Mouse (Mus musculus): ENCODE data around the gene Spag8. TPM values are rescaled to one million over a fixed set of nuclear protein-coding genes. Genes with fewer than 3 reads are reported as not detected.

Gene Spag8
- polyA plus RNA-seq, 1 experiment from 2014 or later, result 0.74 TPM

DNA sequence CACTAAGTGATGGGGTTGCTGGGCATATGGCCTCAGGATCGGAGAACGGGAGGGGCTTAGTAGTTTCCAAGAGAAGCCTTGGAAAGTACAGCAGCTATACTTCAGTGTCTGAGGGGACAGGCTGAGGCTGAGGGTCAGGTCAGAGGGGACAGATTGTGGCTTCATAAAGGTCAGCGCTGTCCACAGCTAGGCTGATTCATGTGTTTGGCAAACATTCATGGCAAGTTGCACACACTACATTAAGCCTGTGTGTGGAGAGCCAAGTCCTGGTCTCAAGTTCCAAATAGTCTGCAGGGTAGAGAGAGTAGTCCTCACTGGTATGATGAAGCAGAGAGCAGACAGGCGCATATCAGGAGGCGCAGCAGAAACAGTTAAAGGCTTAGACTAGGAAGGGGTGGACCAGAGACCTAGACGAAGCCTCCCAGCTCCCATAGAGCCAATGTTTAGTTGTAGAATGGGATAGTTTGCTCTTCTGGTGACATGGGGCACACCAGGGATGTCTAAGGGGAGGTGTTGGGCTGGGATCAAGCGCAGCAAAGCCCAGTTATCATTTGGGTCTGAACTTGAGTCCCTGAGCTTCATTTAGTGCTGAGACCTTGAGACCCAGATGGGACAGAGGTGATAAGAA is 26.1 kb upstream of the Spag8 start:
- DNase-seq (ENCODE audit: low spot score), result no peak
- H3K9ac ChIP-seq (ENCODE audit: low read length), result no peak overlapping the region
- WGBS, result 87% methylated on average over 7 of the region's 7 CpGs
- H3K4me2 ChIP-seq (ENCODE audit: low read length), result no peak overlapping the region
- ATAC-seq (replicated peaks; ENCODE audit: low FRiP score, low TSS enrichment, low read depth), result no peak
- no peaks in the 10 kb centered on the region for H3K27me3 ChIP-seq (replicated peaks; ENCODE audit: control insufficient read depth, insufficient read depth, low read length)
- H3K9me3 ChIP-seq (ENCODE audit: control insufficient read depth, low read length), result no peaks in the 10 kb centered on the region
- 0 out of 2 replicates have a peak, but pooled peaks cover 6% of the 10 kb centered on the region for H3K36me3 ChIP-seq (ENCODE audit: control insufficient read depth, insufficient read depth, low read length)
- H3K4me1 ChIP-seq (replicated peaks; ENCODE audit: control insufficient read depth, insufficient read depth, low read length), result no peaks in the 10 kb centered on the region
- H3K4me3 ChIP-seq (ENCODE audit: low read depth, low read length), result no peak overlapping the region
- no peak overlapping the region for H3K27ac ChIP-seq (ENCODE audit: low read depth)

DNA sequence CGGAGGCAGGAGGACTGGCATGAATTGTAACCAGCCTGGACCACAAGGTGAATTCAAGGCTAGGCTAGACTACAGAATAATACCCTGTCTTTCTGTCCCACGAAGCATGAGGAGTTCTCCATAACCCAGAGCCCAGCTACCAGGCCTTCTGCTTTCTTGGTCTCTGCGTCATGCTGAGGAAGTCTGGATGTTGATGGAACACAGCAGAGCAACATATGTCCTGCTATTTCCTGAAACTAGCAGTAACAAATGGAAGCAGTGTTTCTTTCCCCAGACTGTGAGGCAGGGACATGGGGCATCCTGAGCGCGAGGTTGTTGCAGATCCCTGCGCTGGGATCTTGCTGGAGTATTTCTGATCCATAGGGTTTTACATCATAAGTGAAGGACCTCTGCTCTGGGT is 25.1 kb upstream of the Spag8 start:
- DNase-seq (ENCODE audit: low spot score) (no peak), ATAC-seq (replicated peaks; ENCODE audit: low FRiP score, low TSS enrichment, low read depth) (no peak)
- Histone ChIP-seq H3K4me1 (replicated peaks; ENCODE audit: control insufficient read depth, insufficient read depth, low read length) (no peaks in the 10 kb centered on the region), H3K27ac (ENCODE audit: low read depth) (no peak overlapping the region), H3K9ac (ENCODE audit: low read length) (no peak overlapping the region), H3K9me3 (ENCODE audit: control insufficient read depth, low read length) (no peaks in the 10 kb centered on the region), H3K4me2 (ENCODE audit: low read length) (no peak overlapping the region), H3K27me3 (replicated peaks; ENCODE audit: control insufficient read depth, insufficient read depth, low read length) (no peaks in the 10 kb centered on the region), H3K4me3 (ENCODE audit: low read depth, low read length) (no peak overlapping the region), H3K36me3 (ENCODE audit: control insufficient read depth, insufficient read depth, low read length) (0 out of 2 replicates have a peak, but pooled peaks cover 6% of the 10 kb centered on the region)
- WGBS, result 87% methylated on average over 6 of the region's 6 CpGs

DNA sequence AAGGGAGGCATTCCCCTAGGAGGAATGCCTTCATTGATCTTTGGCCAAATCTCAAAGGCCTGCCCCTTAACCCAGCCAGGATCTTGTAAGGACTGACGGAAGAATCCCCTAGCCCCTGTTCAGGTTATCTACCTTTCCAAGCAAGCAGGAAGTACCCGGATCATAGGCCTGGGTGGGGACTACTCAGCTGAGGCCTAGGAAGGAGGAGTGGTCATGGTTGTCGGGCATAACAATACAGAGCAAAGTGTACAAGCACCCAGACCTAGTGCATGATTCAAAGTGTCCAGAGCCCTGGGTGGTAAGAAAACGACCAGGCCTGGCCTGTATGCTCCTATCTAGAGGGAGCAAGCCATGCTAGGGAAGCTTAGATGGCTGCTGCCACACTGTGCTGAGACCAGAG is 22.2 kb upstream of the Spag8 start:
- Histone ChIP-seq H3K27me3 (replicated peaks; ENCODE audit: control insufficient read depth, insufficient read depth, low read length) (no peaks in the 10 kb centered on the region), H3K9ac (ENCODE audit: low read length) (no peak overlapping the region), H3K4me3 (ENCODE audit: low read depth, low read length) (no peak overlapping the region), H3K4me1 (replicated peaks; ENCODE audit: control insufficient read depth, insufficient read depth, low read length) (0 out of 2 replicates have a peak, but pooled peaks cover 2% of the 10 kb centered on the region), H3K27ac (ENCODE audit: low read depth) (no peak overlapping the region), H3K36me3 (ENCODE audit: control insufficient read depth, insufficient read depth, low read length) (0 out of 2 replicates have a peak, but pooled peaks cover 6% of the 10 kb centered on the region), H3K4me2 (ENCODE audit: low read length) (no peak overlapping the region), H3K9me3 (ENCODE audit: control insufficient read depth, low read length) (no peaks in the 10 kb centered on the region)
- 72% methylated on average over 4 of the region's 4 CpGs for WGBS
- no peak for DNase-seq (ENCODE audit: low spot score)
- ATAC-seq (replicated peaks; ENCODE audit: low FRiP score, low TSS enrichment, low read depth), result no peak

DNA sequence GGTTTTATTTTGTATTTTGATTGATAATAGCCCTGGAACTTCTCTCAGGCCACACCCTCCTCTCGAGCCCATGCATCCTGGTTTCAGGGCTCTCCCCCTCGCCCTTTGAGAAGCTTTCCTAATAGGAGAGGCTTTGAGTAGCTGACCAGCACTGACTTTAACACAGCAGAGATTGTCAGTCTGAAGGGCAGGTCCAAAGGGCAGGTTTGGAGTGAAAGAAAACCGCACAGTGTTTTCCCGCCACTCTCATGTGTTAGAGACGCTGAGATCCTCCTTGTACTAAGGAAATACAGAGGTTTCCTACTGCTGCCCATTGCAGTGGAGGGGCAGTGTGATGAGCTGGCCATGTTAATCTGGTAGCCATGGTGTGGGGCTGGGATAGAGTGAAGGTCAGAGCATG is 21.6 kb upstream of the Spag8 start:
- no peak overlapping the region for H3K4me2 ChIP-seq (ENCODE audit: low read length)
- H3K27me3 ChIP-seq (replicated peaks; ENCODE audit: control insufficient read depth, insufficient read depth, low read length), result no peaks in the 10 kb centered on the region
- 0 out of 2 replicates have a peak, but pooled peaks cover 6% of the 10 kb centered on the region for H3K36me3 ChIP-seq (ENCODE audit: control insufficient read depth, insufficient read depth, low read length)
- no peak overlapping the region for H3K27ac ChIP-seq (ENCODE audit: low read depth)
- H3K9me3 ChIP-seq (ENCODE audit: control insufficient read depth, low read length), result no peaks in the 10 kb centered on the region
- DNase-seq (ENCODE audit: low spot score) (no peak), ATAC-seq (replicated peaks; ENCODE audit: low FRiP score, low TSS enrichment, low read depth) (no peak)
- H3K4me3 ChIP-seq (ENCODE audit: low read depth, low read length), result no peak overlapping the region
- H3K9ac ChIP-seq (ENCODE audit: low read length), result no peak overlapping the region
- H3K4me1 ChIP-seq (replicated peaks; ENCODE audit: control insufficient read depth, insufficient read depth, low read length), result peaks cover 7% of the 10 kb centered on the region
- 73% methylated on average over 5 of the region's 5 CpGs for WGBS

DNA sequence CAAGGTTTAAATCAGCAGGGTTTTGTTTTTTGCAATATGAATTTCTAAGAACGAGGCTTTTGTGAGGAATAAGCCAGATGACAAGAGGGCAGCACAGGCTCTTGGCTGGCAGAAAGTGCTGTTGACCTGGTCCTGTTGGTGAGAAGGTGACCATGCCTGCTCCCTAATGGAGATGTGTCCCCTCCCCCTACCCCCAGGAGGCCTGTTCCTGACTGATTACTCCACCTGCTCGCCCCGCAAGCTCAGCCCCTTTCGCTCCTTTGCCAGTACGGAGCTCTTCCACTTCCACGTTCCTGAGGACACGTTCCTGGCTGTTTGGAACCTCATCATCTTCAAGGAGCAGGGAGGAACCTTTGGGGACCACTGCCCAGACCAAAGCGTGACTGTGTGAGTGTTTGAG is 20.3 kb upstream of the Spag8 start:
- no peak overlapping the region for H3K4me3 ChIP-seq (ENCODE audit: low read depth, low read length)
- DNase-seq (ENCODE audit: low spot score) (no peak), ATAC-seq (replicated peaks; ENCODE audit: low FRiP score, low TSS enrichment, low read depth) (no peak)
- no peaks in the 10 kb centered on the region for H3K9me3 ChIP-seq (ENCODE audit: control insufficient read depth, low read length)
- 77% methylated on average over 8 of the region's 8 CpGs for WGBS
- H3K27me3 ChIP-seq (replicated peaks; ENCODE audit: control insufficient read depth, insufficient read depth, low read length), result no peaks in the 10 kb centered on the region
- no peak overlapping the region for H3K9ac ChIP-seq (ENCODE audit: low read length)
- H3K4me1 ChIP-seq (replicated peaks; ENCODE audit: control insufficient read depth, insufficient read depth, low read length), result peaks cover 11% of the 10 kb centered on the region
- H3K27ac ChIP-seq (ENCODE audit: low read depth), result no peak overlapping the region
- 0 out of 2 replicates have a peak, but pooled peaks cover 6% of the 10 kb centered on the region for H3K36me3 ChIP-seq (ENCODE audit: control insufficient read depth, insufficient read depth, low read length)
- H3K4me2 ChIP-seq (ENCODE audit: low read length), result no peak overlapping the region

DNA sequence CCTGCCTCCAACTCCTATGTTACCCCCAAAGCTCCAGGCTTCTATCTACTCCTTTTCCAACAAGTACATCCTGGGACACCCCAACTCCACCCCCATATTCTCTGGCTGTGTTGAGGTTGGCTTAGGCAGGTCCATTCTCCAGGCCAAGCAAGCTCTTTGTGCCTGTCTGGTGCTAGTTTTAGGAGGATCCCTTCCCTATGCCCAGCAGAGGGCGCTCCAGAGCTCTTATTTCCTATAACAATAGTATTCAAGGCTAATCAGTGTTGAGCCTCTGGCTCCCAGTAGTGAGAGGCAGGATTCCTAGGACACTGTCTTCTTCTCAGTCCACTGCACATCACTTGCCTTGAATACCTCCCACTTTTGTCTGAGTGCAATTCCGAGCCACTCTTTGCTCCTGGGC is 18.7 kb upstream of the Spag8 start:
- WGBS, result 9% methylated on average over 2 of the region's 2 CpGs
- peak; percentile 94 for DNase-seq (ENCODE audit: low spot score)
- H3K27me3 ChIP-seq (replicated peaks; ENCODE audit: control insufficient read depth, insufficient read depth, low read length), result no peaks in the 10 kb centered on the region
- no peak overlapping the region for H3K4me2 ChIP-seq (ENCODE audit: low read length)
- no peak overlapping the region for H3K27ac ChIP-seq (ENCODE audit: low read depth)
- no peak for ATAC-seq (replicated peaks; ENCODE audit: low FRiP score, low TSS enrichment, low read depth)
- peaks cover 11% of the 10 kb centered on the region for H3K4me1 ChIP-seq (replicated peaks; ENCODE audit: control insufficient read depth, insufficient read depth, low read length)
- no peaks in the 10 kb centered on the region for H3K36me3 ChIP-seq (ENCODE audit: control insufficient read depth, insufficient read depth, low read length)
- no peaks in the 10 kb centered on the region for H3K9me3 ChIP-seq (ENCODE audit: control insufficient read depth, low read length)
- H3K4me3 ChIP-seq (ENCODE audit: low read depth, low read length), result no peak overlapping the region
- H3K9ac ChIP-seq (ENCODE audit: low read length), result no peak overlapping the region

DNA sequence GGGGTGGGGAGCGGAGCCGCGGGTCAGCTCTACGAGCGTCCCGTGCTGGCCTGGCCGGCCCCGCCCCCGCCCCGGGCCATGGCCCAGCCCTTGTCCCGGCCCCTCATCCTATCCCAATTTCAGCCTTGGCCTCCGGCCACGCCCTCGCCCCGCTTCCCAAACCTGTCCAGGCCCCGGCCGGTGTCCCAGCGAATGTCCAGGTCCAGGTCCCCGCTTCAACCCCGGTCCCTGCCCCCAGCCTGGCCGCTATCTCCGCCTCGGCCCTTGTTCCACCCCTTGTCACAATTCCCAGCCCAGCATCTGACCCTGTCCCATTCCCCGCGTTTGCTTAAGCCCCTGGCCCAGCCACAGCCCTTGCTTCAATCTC is 16.0 kb upstream of the Spag8 start:
- under 1% methylated on average over 24 of the region's 25 CpGs for WGBS
- Histone ChIP-seq H3K36me3 (ENCODE audit: control insufficient read depth, insufficient read depth, low read length) (no peaks in the 10 kb centered on the region), H3K27me3 (replicated peaks; ENCODE audit: control insufficient read depth, insufficient read depth, low read length) (peaks cover 11% of the 10 kb centered on the region), H3K4me2 (ENCODE audit: low read length) (peak overlapping the region; percentile 75), H3K4me3 (ENCODE audit: low read depth, low read length) (peak overlapping the region; percentile 65), H3K9ac (ENCODE audit: low read length) (peak overlapping the region; percentile 88), H3K4me1 (replicated peaks; ENCODE audit: control insufficient read depth, insufficient read depth, low read length) (peaks cover 11% of the 10 kb centered on the region), H3K27ac (ENCODE audit: low read depth) (peak overlapping the region; percentile 64; the same call in 1 of the 2 replicates), H3K9me3 (ENCODE audit: control insufficient read depth, low read length) (no peaks in the 10 kb centered on the region)
- ATAC-seq (replicated peaks; ENCODE audit: low FRiP score, low TSS enrichment, low read depth) (peak; percentile 80), DNase-seq (ENCODE audit: low spot score) (no peak)

DNA sequence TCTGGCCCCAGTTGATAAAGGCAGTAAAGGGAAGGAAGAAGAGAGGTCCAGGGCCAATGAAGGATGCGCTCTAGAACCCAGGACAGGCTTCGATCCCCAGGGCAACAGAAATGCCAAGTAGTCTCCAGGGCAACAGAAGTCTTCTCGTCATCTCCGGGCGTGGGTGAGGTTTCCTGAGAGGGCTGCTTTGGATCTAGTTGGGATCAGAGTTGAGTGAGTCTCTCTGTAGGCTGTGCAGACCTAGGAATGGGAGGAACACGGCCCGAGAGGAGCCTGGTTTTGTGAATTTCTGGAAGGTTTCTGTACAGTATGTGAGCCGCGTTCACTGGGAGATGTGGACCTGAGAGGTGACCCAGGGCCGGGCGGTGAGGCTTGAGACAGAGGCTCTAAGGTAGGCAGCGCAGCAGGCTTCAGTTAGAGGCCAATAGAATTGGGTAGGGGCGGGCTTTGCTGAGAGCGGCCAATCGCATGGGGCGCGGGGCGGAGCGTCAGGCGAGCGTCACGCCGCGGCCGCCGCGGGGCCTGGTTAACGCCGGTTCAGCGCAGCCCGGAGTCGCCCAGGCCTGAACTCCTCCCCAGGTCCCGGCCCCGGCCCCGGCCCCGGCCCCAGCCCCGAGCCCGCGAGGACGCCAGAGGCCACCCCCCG is 15.5 kb upstream of the Spag8 start, which contains the start of the genes Tmem8b and Fam221b:
Tmem8b (plus strand) TSS at position 190 of the 646 bp plus-strand sequence.
Fam221b (minus strand) TSS at position 364 of the 646 bp plus-strand sequence.
- H3K4me1 ChIP-seq (replicated peaks; ENCODE audit: control insufficient read depth, insufficient read depth, low read length), result peaks cover 11% of the 10 kb centered on the region
- peak within 1 kb of the TSS; percentile 88 for H3K9ac ChIP-seq (ENCODE audit: low read length)
- H3K9me3 ChIP-seq (ENCODE audit: control insufficient read depth, low read length), result no peaks in the 10 kb centered on the region
- no peaks in the 10 kb centered on the region for H3K36me3 ChIP-seq (ENCODE audit: control insufficient read depth, insufficient read depth, low read length)
- H3K27ac ChIP-seq (ENCODE audit: low read depth), result peak within 1 kb of the TSS; percentile 64; the same call in 1 of the 2 replicates
- 2% methylated on average over 29 of the region's 41 CpGs for WGBS
- H3K4me2 ChIP-seq (ENCODE audit: low read length), result peak within 1 kb of the TSS; percentile 75
- ATAC-seq (replicated peaks; ENCODE audit: low FRiP score, low TSS enrichment, low read depth), result peak; percentile 91
- H3K27me3 ChIP-seq (replicated peaks; ENCODE audit: control insufficient read depth, insufficient read depth, low read length), result peaks cover 12% of the 10 kb centered on the region
- peak within 1 kb of the TSS; percentile 65 for H3K4me3 ChIP-seq (ENCODE audit: low read depth, low read length)
- peak; percentile 92 for DNase-seq (ENCODE audit: low spot score)
